Mouse (Mus musculus) MEL (cell line): Measurements from ENCODE around the gene Baz2a.

ENCODE experiments used
- BHLHE40 ChIP-seq: IDR thresholded peaks from 2 replicates; pipeline ENCODE4 v1.6.1; 2012; ENCODE audit warnings: low read depth, mild to moderate bottlenecking, inconsistent platforms, low read length, improper control_type of control experiment, borderline replicate concordance
- CTCF ChIP-seq, 3 experiments: IDR thresholded peaks in 2 of 3; conservative IDR thresholded peaks in 1 of 3; 2 replicates each; pipeline ENCODE4 v1.5.1; 2011 to 2012; ENCODE audit warnings: low read length in 3 of 3, low read depth in 2 of 3, mild to moderate bottlenecking in 2 of 3, improper control_type of control experiment in 1 of 3, inconsistent platforms in 1 of 3, mixed read lengths in 1 of 3, moderate library complexity in 1 of 3; ENCODE audit not compliant: control insufficient read depth in 1 of 3, insufficient read depth in 1 of 3, poor library complexity in 1 of 3, severe bottlenecking in 1 of 3
- ELF1 ChIP-seq: IDR thresholded peaks from 2 replicates; pipeline ENCODE4 v1.6.1; 2014; ENCODE audit warnings: low read depth, mild to moderate bottlenecking, inconsistent platforms, low read length, improper control_type of control experiment, moderate library complexity
- EP300 ChIP-seq, 2 experiments: IDR thresholded peaks; 2 replicates each; pipeline ENCODE4 v1.6.1; 2011; ENCODE audit warnings: improper control_type of control experiment in 2 of 2, low read length in 2 of 2, low read depth in 1 of 2, mild to moderate bottlenecking in 1 of 2
- MXI1 ChIP-seq: IDR thresholded peaks from 2 replicates; pipeline ENCODE4 v1.6.1; 2011; ENCODE audit warnings: mild to moderate bottlenecking, low read depth, low read length, improper control_type of control experiment
- NELFE ChIP-seq: IDR thresholded peaks from 2 replicates; pipeline ENCODE4 v1.6.1; 2011; ENCODE audit warnings: low read depth, low read length, improper control_type of control experiment
- NRF1 ChIP-seq: IDR thresholded peaks from 2 replicates; pipeline ENCODE4 v1.6.1; 2014; ENCODE audit warnings: low read depth, mild to moderate bottlenecking, inconsistent platforms, low read length, improper control_type of control experiment, moderate library complexity; ENCODE audit not compliant: poor library complexity, insufficient read depth, severe bottlenecking
- POLR2A ChIP-seq, 2 experiments: IDR thresholded peaks; 2 replicates each; pipeline ENCODE4 v1.6.1; 2011 to 2012; ENCODE audit warnings: low read length in 2 of 2, mild to moderate bottlenecking in 2 of 2, control low read depth in 1 of 2, improper control_type of control experiment in 1 of 2, low read depth in 1 of 2, moderate library complexity in 1 of 2; ENCODE audit not compliant: control insufficient read depth in 1 of 2, insufficient read depth in 1 of 2, poor library complexity in 1 of 2
- ZC3H11A ChIP-seq: IDR thresholded peaks from 2 replicates; pipeline ENCODE4 v1.6.1; 2012; ENCODE audit warnings: low read depth, mild to moderate bottlenecking, inconsistent platforms, low read length, improper control_type of control experiment
- ZMIZ1 ChIP-seq: IDR thresholded peaks from 2 replicates; pipeline ENCODE4 v1.6.1; 2012; ENCODE audit warnings: low read depth, mild to moderate bottlenecking, inconsistent platforms, low read length, improper control_type of control experiment, moderate library complexity
- ZNF384 ChIP-seq: IDR thresholded peaks from 2 replicates; pipeline ENCODE4 v1.6.1; 2012; ENCODE audit warnings: low read depth, mild to moderate bottlenecking, inconsistent platforms, low read length, improper control_type of control experiment

- TF ChIP-seq CTCF (IDR thresholded peaks at IDR 0.05 in 2 of 3, conservative IDR thresholded peaks at IDR 0.05 in 1 of 3; ENCODE audit: control insufficient read depth in 1 of 3, insufficient read depth in 1 of 3, low read depth in 2 of 3, low read length in 3 of 3, poor library complexity in 1 of 3, severe bottlenecking in 1 of 3) (peak; percentile 30 to 64 (median 56)), ELF1 (no peak), MXI1 (no peak), ZMIZ1 (no peak), ZC3H11A (no peak), BHLHE40 (no peak), EP300 (IDR thresholded peaks at IDR 0.05; ENCODE audit: low read depth in 1 of 2, low read length in 2 of 2) (no peak), ZNF384 (no peak), POLR2A (IDR thresholded peaks at IDR 0.05; ENCODE audit: control insufficient read depth in 1 of 2, insufficient read depth in 1 of 2, low read depth in 1 of 2, low read length in 2 of 2, poor library complexity in 1 of 2) (no peak; a peak in 1 of 4 replicates), NRF1 (no peak), NELFE (no peak)
Measured at GRCm38 (mm10) chr10:128086391-128086790, 5.0 kb upstream of the Baz2a start.
